Mouse (Mus musculus) cortical plate, adult 2 months (tissue): ENCODE data around the gene Musk.

Source experiments
- CTCF ChIP-seq: fragments of 200-500 bp; IDR thresholded peaks from 2 replicates; pipeline ENCODE4 v1.5.1; 2011; ENCODE audit warnings: mild to moderate bottlenecking, control low read depth, low read length; ENCODE audit not compliant: insufficient read depth; ENCODE audit errors: extremely low read depth
- POLR2A ChIP-seq: fragments of 200-500 bp; IDR thresholded peaks from 2 replicates; pipeline ENCODE4 v1.6.1; 2011; ENCODE audit warnings: mild to moderate bottlenecking, low read length, control low read depth; ENCODE audit not compliant: insufficient read depth; ENCODE audit errors: extremely low read depth

DNA sequence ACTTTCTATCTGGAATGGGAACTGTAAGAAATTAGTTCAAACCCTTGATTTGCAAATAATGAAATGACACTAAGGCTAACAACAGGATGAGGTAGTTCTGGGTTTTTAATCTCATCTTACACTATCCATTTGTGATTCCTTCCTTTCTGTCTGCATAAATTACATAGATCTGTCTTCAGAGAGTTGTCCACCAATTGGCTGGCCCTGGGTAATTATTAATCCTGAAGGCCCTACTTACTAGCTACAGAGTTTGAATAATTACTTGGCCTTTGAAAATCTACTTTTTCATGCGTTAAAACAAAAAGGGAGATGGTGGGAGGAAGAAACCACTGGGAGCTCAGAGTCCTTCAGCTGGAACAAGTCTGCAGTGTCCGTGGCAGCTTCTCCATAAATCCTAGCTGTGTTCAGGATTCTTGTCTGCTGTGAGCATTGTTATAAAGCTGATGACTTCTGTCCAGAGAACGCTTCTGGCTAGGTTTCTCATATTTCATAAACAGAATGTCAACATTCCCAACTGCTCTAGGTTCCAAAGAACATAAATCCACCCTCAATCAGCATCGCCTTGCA, 29.3 kb downstream of the Musk start:
- TF ChIP-seq CTCF = no peak
- no peak for TF ChIP-seq POLR2A
